Mouse (Mus musculus) midbrain, embryonic 14.5 days (tissue): ENCODE measurements at regions not wholly inside any gene's neighbourhood (a gene's known extent, or its start where the extent isn't known, plus 50 kb on each side); places are given as distances from the start of the nearest gene placed in this dataset.
A peak's percentile ranks its signal among the peaks of the same experiment; 100 is the strongest.
"Not testable (repeated sequence)": the region's sequence is repeated elsewhere in the genome, so short reads cannot be mapped to it uniquely, and the experiment has no call there.

ENCODE experiments used
- ATAC-seq: fragments of 200-750 bp; cut with Nextera tagmentation; 2 replicates; pipeline ENCODE4 v1.8.0; 2017; ENCODE audit warnings: moderate number of reproducible peaks, moderate library complexity; ENCODE audit not compliant: low FRiP score, low TSS enrichment
- DNase-seq: peaks from one replicate; pipeline ENCODE4 v3.0.0-alpha.2; 2015
- H3K27ac ChIP-seq: fragments of 300-500 bp; sonication (generic); replicated peaks from 2 replicates; pipeline ENCODE4 v1.5.1; 2014; ENCODE audit warnings: mild to moderate bottlenecking, low read depth, low read length, moderate library complexity
- H3K27me3 ChIP-seq: fragments of 300-500 bp; sonication (generic); 2 replicates; pipeline ENCODE4 v1.6.1; 2014; ENCODE audit warnings: low read length, control low read depth, mixed read lengths; ENCODE audit not compliant: control insufficient read depth, insufficient read depth
- H3K36me3 ChIP-seq: fragments of 300-500 bp; sonication (generic); 2 replicates; pipeline ENCODE4 v1.6.1; 2014; ENCODE audit warnings: low read length, control low read depth; ENCODE audit not compliant: control insufficient read depth, insufficient read depth
- H3K4me1 ChIP-seq: fragments of 300-500 bp; sonication (generic); 2 replicates; pipeline ENCODE4 v1.6.1; 2014; ENCODE audit warnings: mild to moderate bottlenecking, antibody characterized with exemption, low read length, control low read depth; ENCODE audit not compliant: control insufficient read depth, insufficient read depth
- H3K4me2 ChIP-seq: fragments of 300-500 bp; sonication (generic); 2 replicates; pipeline ENCODE4 v1.6.1; 2014; ENCODE audit warnings: mild to moderate bottlenecking, low read length, moderate library complexity
- H3K4me3 ChIP-seq: fragments of 300-500 bp; sonication (generic); replicated peaks from 2 replicates; pipeline ENCODE4 v1.5.1; 2014; ENCODE audit warnings: low read depth, low read length
- H3K9ac ChIP-seq: fragments of 300-500 bp; sonication (generic); replicated peaks from 2 replicates; pipeline ENCODE4 v1.6.1; 2014; ENCODE audit warnings: mild to moderate bottlenecking, low read length, moderate library complexity
- H3K9me3 ChIP-seq: fragments of 300-500 bp; sonication (generic); 2 replicates; pipeline ENCODE4 v1.6.1; 2016; ENCODE audit warnings: low read length, control low read depth, mixed read lengths; ENCODE audit not compliant: control insufficient read depth
- WGBS: fragments of 180-500 bp; shearing (Covaris S2); extraction: QIAGEN DNeasy Blood & Tissue Kit; methylation state at CpG from one replicate; pipeline ENCODE4 v1.1.7; 2014; 5-methylcytosine and 5-hydroxymethylcytosine counted together

DNA sequence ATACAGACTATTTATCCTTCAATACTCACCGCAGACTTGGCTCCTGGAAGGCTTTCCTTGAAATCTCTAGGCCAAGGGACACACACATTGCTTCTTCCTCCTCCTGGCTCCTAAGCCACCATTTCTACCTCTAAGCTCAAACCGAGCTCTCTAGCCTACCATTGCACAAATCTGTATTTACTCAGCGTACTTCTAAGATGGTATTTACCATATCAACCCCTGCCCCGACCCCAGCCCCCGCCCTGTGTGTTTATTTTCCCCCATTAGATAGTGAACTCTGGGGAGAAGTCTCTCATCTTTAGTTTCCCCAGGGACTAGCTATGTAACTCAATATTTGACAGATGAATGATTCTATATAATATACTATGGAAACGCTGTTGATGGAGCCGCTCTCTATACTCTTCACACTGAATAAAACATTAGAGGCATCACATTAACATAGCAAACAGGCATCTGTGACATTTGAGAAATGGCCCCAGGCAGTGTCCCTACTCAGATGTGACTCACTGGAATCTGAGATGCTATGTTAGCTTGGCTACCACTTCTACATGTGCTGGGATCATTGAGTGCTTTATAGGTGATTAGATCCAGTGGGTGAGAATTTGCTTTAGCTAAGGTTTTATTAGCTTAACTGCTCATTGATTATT lies 87.5 kb upstream of the Otx2 start:
- H3K27ac ChIP-seq, result no peak overlapping the region
- WGBS, result 49% methylated on average over 7 of the region's 7 CpGs
- no peak overlapping the region for H3K4me3 ChIP-seq
- H3K27me3 ChIP-seq, result no peaks in the 10 kb centered on the region
- H3K36me3 ChIP-seq, result no peaks in the 10 kb centered on the region
- ATAC-seq (peak; percentile 63; the same call in 1 of the 2 replicates), DNase-seq (peak; percentile 71)
- no peak overlapping the region for H3K4me2 ChIP-seq
- H3K9ac ChIP-seq, result no peak overlapping the region
- H3K9me3 ChIP-seq, result peaks cover 3% of the 10 kb centered on the region; the same call in 1 of the 2 replicates
- H3K4me1 ChIP-seq, result peaks cover 10% of the 10 kb centered on the region; the same call in 1 of the 2 replicates

- not testable (repeated sequence) for H3K36me3 ChIP-seq, ATAC-seq, H3K27me3 ChIP-seq, H3K27ac ChIP-seq, H3K9ac ChIP-seq, H3K4me2 ChIP-seq, H3K4me3 ChIP-seq, DNase-seq, H3K9me3 ChIP-seq
- peaks cover 36% of the 10 kb centered on the region for H3K4me1 ChIP-seq
- 94% methylated on average over 5 of the region's 5 CpGs for WGBS
Measured at GRCm38 (mm10) chr14:48755096-48755495, 81.5 kb upstream of the Otx2 start.

- WGBS, result 9% methylated on average over 11 of the region's 11 CpGs
- H3K27ac ChIP-seq, result peak overlapping the region; percentile 80
- peak; percentile 62 for DNase-seq
Measured at GRCm38 (mm10) chr14:48754080-48754720, 80.6 kb upstream of the Otx2 start.

GRCm38 (mm10) chr14:48753517-48754079 lies 80.0 kb upstream of the Otx2 start:
- Histone ChIP-seq H3K9ac (no peak overlapping the region), H3K36me3 (no peaks in the 10 kb centered on the region), H3K4me3 (no peak overlapping the region), H3K27ac (peak overlapping the region; percentile 80), H3K4me1 (peaks cover 36% of the 10 kb centered on the region), H3K4me2 (peak overlapping the region; percentile 31; the same call in 1 of the 2 replicates), H3K9me3 (no peaks in the 10 kb centered on the region), H3K27me3 (peaks cover 2% of the 10 kb centered on the region; the same call in 1 of the 2 replicates)
- DNase-seq (no peak), ATAC-seq (peak; percentile 42; the same call in 1 of the 2 replicates)
- WGBS, result 7% methylated on average over 10 of the region's 10 CpGs

More at GRCm38 (mm10) chr14:48754080-48754720, 80.6 kb upstream of the Otx2 start:
- no peaks in the 10 kb centered on the region for H3K36me3 ChIP-seq
- no peak overlapping the region for H3K9ac ChIP-seq
- H3K9me3 ChIP-seq, result no peaks in the 10 kb centered on the region
- H3K4me1 ChIP-seq, result peaks cover 36% of the 10 kb centered on the region
- peak; percentile 64; the same call in 1 of the 2 replicates for ATAC-seq
- peaks cover 2% of the 10 kb centered on the region; the same call in 1 of the 2 replicates for H3K27me3 ChIP-seq
- no peak overlapping the region for H3K4me2 ChIP-seq
- H3K4me3 ChIP-seq, result no peak overlapping the region

DNA sequence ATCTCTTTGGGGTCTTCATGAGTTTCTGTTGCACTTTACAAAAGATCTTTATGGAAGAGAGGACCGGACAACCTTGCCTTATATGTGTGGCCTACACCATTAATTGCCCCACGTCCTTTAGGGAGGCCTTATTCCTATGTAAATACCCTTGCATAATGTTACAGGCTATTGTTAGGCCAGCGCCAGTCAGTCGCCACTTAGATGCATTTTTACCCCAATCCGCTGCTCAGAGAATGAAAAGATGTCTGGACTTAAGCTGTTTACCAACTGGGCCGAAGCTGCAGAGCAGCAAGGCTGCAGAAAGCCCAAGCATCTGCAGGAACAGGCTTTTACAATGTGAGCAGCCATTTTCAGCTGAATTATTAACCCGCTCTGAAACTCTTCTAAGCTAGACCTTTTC lies 79.5 kb upstream of the Otx2 start:
- Histone ChIP-seq H3K27ac (peak overlapping the region; percentile 80), H3K9me3 (no peaks in the 10 kb centered on the region), H3K4me1 (peaks cover 36% of the 10 kb centered on the region), H3K9ac (0 out of 2 replicates have a peak overlapping the region, but pooled peaks have one; percentile 4), H3K27me3 (peaks cover 2% of the 10 kb centered on the region; the same call in 1 of the 2 replicates), H3K36me3 (no peaks in the 10 kb centered on the region), H3K4me3 (no peak overlapping the region), H3K4me2 (peak overlapping the region; percentile 17; the same call in 1 of the 2 replicates)
- 11% methylated on average over 7 of the region's 7 CpGs for WGBS
- DNase-seq (peak; percentile 71), ATAC-seq (peak; percentile 55; the same call in 1 of the 2 replicates)

DNA sequence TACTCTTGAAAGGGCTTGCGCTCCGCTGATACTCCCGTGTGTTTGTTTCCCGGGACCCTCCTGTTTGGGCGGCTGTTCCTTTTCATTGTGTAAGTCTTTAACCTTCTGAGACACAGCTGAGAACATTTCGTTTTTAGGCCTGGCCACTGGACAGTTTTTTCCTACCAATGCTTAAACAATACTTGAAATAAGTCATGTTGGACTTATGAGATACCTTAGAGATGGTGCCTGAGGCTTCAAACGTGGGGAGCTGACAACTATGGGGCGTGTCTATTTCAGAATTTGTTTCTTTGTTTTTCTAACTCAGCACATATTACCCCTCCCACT lies 78.9 kb upstream of the Otx2 start:
- no peak overlapping the region; the same call in 1 of the 2 replicates for H3K9ac ChIP-seq
- DNase-seq (no peak), ATAC-seq (no peak)
- H3K4me2 ChIP-seq, result peak overlapping the region; percentile 49
- H3K4me1 ChIP-seq, result peaks cover 36% of the 10 kb centered on the region
- H3K4me3 ChIP-seq, result 0 out of 2 replicates have a peak overlapping the region, but pooled peaks have one; percentile 11
- H3K36me3 ChIP-seq, result no peaks in the 10 kb centered on the region
- H3K27me3 ChIP-seq, result peaks cover 2% of the 10 kb centered on the region; the same call in 1 of the 2 replicates
- 11% methylated on average over 8 of the region's 8 CpGs for WGBS
- no peaks in the 10 kb centered on the region for H3K9me3 ChIP-seq
- peak overlapping the region; percentile 80 for H3K27ac ChIP-seq

GRCm38 (mm10) chr14:48751751-48752578 lies 78.3 kb upstream of the Otx2 start:
- Histone ChIP-seq H3K4me1 (peaks cover 36% of the 10 kb centered on the region), H3K27me3 (peaks cover 2% of the 10 kb centered on the region; the same call in 1 of the 2 replicates), H3K4me2 (peak overlapping the region; percentile 49), H3K9me3 (no peaks in the 10 kb centered on the region), H3K36me3 (no peaks in the 10 kb centered on the region), H3K9ac (no peak overlapping the region; the same call in 1 of the 2 replicates), H3K27ac (peak overlapping the region; percentile 80), H3K4me3 (peak overlapping the region; percentile 11)
- WGBS, result 5% methylated on average over 18 of the region's 18 CpGs
- DNase-seq (peak; percentile 67), ATAC-seq (peak; percentile 24; the same call in 1 of the 2 replicates)

DNA sequence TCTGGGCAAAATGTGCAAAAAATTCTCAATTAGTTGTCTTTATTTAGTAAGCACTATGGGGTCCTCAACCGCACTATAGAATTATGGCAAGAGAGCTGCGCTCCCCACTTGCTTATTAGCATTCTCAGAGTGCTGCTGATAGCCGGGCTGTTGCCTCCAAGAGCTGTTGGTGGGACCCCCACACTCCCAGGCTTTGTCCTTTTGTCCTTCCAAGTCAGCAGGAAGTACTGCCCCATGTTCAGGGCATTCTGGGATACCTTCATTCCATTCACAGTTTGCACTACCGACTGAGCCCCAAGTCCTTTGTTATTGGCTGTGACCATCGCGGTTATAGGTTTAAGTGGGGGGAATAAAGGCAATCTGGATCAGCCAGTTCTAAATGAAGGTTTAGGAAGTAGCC lies 77.4 kb upstream of the Otx2 start:
- Histone ChIP-seq H3K27ac (peak overlapping the region; percentile 80; the same call in 1 of the 2 replicates), H3K9me3 (no peaks in the 10 kb centered on the region), H3K36me3 (no peaks in the 10 kb centered on the region), H3K27me3 (peaks cover 2% of the 10 kb centered on the region; the same call in 1 of the 2 replicates), H3K4me3 (no peak overlapping the region), H3K4me2 (peak overlapping the region; percentile 12; the same call in 1 of the 2 replicates), H3K4me1 (peaks cover 36% of the 10 kb centered on the region), H3K9ac (no peak overlapping the region)
- ATAC-seq, result no peak
- no peak for DNase-seq
- WGBS, result 2% methylated on average over 6 of the region's 6 CpGs
